Mouse (Mus musculus): Measurements from ENCODE around the gene Sfswap. TPM values are rescaled to one million over a fixed set of nuclear protein-coding genes. Genes with fewer than 3 reads are reported as not detected.
"Not testable (repeated sequence)": the region's sequence is repeated elsewhere in the genome, so short reads cannot be mapped to it uniquely, and the experiment has no call there.

The Sfswap gene
- 51.5 and 52.8 TPM in 2 replicates for polyA plus RNA-seq (2015; fragmentation: Nextera tagmentation; extraction: Ambion mirVana)

DNA sequence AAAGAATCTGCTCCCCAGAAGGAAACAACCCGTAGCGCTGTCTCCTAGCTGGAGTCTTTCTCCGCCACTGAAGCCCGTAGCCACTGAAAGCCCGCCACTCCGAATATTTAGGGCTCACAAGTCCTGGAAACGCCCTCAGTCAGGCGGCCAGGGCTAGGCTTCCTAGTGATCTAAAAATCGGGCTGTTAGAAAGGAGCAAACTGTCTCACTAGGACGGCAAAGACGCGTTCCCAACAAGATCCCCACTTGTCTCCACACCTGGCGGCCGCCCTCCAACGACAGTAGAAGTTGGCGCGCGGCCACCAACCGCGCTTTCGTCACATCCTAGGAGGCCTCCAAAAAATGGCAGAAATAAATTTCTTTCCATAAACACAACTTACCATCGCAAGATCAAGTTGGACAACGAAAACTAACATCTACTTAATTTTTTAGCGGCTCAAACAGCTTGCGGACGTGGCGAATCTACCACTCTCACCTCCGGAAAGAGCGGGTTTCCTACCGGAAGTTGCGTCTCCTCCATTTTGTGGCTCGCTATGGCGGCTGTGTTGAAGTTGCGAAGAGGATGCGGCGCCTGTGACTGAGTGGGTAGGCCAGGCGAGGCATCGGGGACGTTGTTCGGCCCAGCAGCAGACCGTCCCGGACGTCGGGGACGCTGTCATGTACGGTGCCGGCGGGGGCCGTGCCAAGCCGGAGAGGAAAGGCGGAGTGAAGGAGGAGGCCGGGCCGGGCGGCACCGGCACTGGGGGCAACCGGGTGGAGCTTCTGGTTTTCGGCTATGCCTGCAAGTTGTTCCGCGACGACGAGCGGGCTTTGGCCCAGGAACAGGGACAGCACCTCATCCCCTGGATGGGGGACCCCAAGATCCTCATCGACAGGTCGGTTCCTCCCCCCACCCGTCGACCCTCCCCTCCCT is at the start of gene Sfswap:
Gene Sfswap (plus strand): TSS at position 500 of the 913 bp plus-strand sequence.
- no peaks in the 10 kb centered on the region for H3K9me3 ChIP-seq
- H3K4me2 ChIP-seq = peak within 1 kb of the TSS; percentile 98
- peak; percentile 81; the same call in 1 of the 2 replicates for ATAC-seq (ENCODE audit: low FRiP score, low read depth)
- under 1% methylated on average over 66 of the region's 66 CpGs for WGBS
- peak within 1 kb of the TSS; percentile 79 for H3K9ac ChIP-seq
- H3K4me1 ChIP-seq (replicated peaks) = peaks cover 21% of the 10 kb centered on the region
- no peaks in the 10 kb centered on the region for H3K27me3 ChIP-seq
- H3K27ac ChIP-seq (replicated peaks) = peak within 1 kb of the TSS; percentile 88
- peaks cover 18% of the 10 kb centered on the region for H3K36me3 ChIP-seq
- H3K4me3 ChIP-seq = peak within 1 kb of the TSS; percentile 69

- Histone ChIP-seq H3K4me3 (no peak overlapping the region), H3K4me2 (no peak overlapping the region), H3K4me1 (replicated peaks) (peaks cover 38% of the 10 kb centered on the region), H3K9ac (no peak overlapping the region), H3K9me3 (no peaks in the 10 kb centered on the region), H3K27me3 (no peaks in the 10 kb centered on the region), H3K36me3 (no peaks in the 10 kb centered on the region), H3K27ac (replicated peaks) (no peak overlapping the region)
- ATAC-seq (ENCODE audit: low FRiP score, low read depth) = no peak
- 25% methylated on average over 3 of the region's 3 CpGs for WGBS
These were observed 48.5 kb upstream of the Sfswap start for GRCm38 (mm10) chr5:129452561-129452960.

DNA sequence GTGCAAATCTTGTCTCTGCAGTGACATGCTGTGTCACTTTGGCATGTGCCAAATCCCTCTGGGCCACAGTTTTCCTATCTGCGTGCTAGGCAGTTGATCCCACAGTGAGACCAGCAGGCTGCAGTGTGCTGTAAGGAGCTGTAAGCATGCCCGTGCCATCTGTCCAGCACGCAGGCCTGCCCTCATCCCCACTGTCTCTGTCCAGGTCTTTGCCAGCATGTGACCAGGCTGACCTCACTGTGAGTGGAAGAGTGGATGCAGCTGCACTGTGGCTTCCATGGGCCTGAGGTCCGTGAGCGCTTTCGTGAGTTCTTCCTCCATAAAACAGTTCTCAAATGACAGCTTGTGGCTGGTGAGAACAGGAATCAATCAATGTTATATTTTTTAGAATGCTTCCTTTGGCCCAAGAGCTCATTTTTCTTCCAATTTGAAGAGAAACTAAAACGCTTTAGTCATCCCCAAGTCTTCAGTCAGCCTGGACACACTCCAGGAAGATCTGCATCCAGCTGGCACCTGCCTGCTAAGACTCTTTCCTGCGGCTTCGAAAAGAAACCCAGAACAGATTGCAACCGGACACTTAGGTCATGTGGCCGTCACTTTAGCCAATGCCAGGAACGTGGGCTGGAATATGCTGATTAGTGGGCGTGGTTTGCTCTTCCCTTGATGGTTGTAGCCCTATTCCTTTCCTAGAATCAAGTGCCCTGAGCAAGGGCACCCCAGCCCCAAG is 46.1 kb upstream of the Sfswap start:
- WGBS = 12% methylated on average over 13 of the region's 13 CpGs
- H3K4me3 ChIP-seq = no peak overlapping the region
- H3K9me3 ChIP-seq = no peaks in the 10 kb centered on the region
- ATAC-seq (ENCODE audit: low FRiP score, low read depth) = peak; percentile 70; the same call in 1 of the 2 replicates
- peak overlapping the region; percentile 50; the same call in 1 of the 2 replicates for H3K27ac ChIP-seq (replicated peaks)
- H3K9ac ChIP-seq = no peak overlapping the region
- H3K4me1 ChIP-seq (replicated peaks) = peaks cover 40% of the 10 kb centered on the region
- H3K27me3 ChIP-seq = no peaks in the 10 kb centered on the region
- H3K36me3 ChIP-seq = no peaks in the 10 kb centered on the region
- H3K4me2 ChIP-seq = peak overlapping the region; percentile 25

DNA sequence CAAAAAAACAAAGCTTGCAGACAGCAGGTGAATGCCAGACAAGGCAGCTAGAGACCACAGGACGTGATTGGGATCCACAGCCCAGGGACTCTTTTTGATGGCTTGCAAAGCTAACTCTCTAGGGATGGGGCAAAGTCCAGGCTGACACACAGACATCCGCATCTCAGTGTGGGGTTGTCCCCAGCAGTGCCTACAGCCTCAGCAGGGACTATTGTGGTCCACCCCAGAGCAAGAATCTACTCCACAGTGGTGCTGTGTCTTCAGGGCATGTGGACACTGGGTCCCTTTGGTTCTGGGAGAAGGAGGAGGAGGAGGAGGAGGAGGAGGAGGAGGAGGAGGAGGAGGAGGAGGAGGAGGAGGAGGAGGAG is 45.5 kb upstream of the Sfswap start:
- Histone ChIP-seq H3K4me3 (no peak overlapping the region), H3K4me2 (peak overlapping the region; percentile 25), H3K27ac (replicated peaks) (peak overlapping the region; percentile 50; the same call in 1 of the 2 replicates), H3K27me3 (no peaks in the 10 kb centered on the region), H3K9ac (no peak overlapping the region), H3K4me1 (replicated peaks) (peaks cover 41% of the 10 kb centered on the region), H3K36me3 (no peaks in the 10 kb centered on the region), H3K9me3 (no peaks in the 10 kb centered on the region)
- WGBS = 19% methylated on average over 2 of the region's 2 CpGs
- 0 out of 2 replicates have a peak, but pooled peaks have one; percentile 24 for ATAC-seq (ENCODE audit: low FRiP score, low read depth)

GRCm38 (mm10) chr5:129456579-129457140 is 44.4 kb upstream of the Sfswap start:
- Histone ChIP-seq H3K27ac (replicated peaks) (no peak overlapping the region), H3K4me3 (no peak overlapping the region), H3K9me3 (no peaks in the 10 kb centered on the region), H3K4me2 (no peak overlapping the region), H3K9ac (no peak overlapping the region), H3K27me3 (no peaks in the 10 kb centered on the region), H3K4me1 (replicated peaks) (peaks cover 36% of the 10 kb centered on the region), H3K36me3 (no peaks in the 10 kb centered on the region)
- no peak for ATAC-seq (ENCODE audit: low FRiP score, low read depth)
- WGBS = 47% methylated on average over 9 of the region's 9 CpGs

GRCm38 (mm10) chr5:129458109-129458508 is 42.9 kb upstream of the Sfswap start:
- 45% methylated on average over 7 of the region's 7 CpGs for WGBS
- Histone ChIP-seq H3K4me2 (no peak overlapping the region), H3K4me3 (no peak overlapping the region), H3K36me3 (no peaks in the 10 kb centered on the region), H3K27ac (replicated peaks) (no peak overlapping the region), H3K9me3 (no peaks in the 10 kb centered on the region), H3K9ac (no peak overlapping the region), H3K27me3 (no peaks in the 10 kb centered on the region), H3K4me1 (replicated peaks) (peaks cover 37% of the 10 kb centered on the region)
- no peak for ATAC-seq (ENCODE audit: low FRiP score, low read depth)

GRCm38 (mm10) chr5:129458541-129458940 is 42.5 kb upstream of the Sfswap start:
- no peak overlapping the region for H3K4me2 ChIP-seq
- H3K27me3 ChIP-seq = no peaks in the 10 kb centered on the region
- peaks cover 39% of the 10 kb centered on the region for H3K4me1 ChIP-seq (replicated peaks)
- no peak overlapping the region for H3K9ac ChIP-seq
- no peak overlapping the region for H3K4me3 ChIP-seq
- no peak overlapping the region for H3K27ac ChIP-seq (replicated peaks)
- H3K36me3 ChIP-seq = no peaks in the 10 kb centered on the region
- H3K9me3 ChIP-seq = no peaks in the 10 kb centered on the region
- ATAC-seq (ENCODE audit: low FRiP score, low read depth) = no peak
- 47% methylated on average over 3 of the region's 3 CpGs for WGBS

- Histone ChIP-seq H3K36me3 (no peaks in the 10 kb centered on the region), H3K9me3 (no peaks in the 10 kb centered on the region), H3K4me2 (no peak overlapping the region), H3K4me3 (no peak overlapping the region), H3K4me1 (replicated peaks) (peaks cover 24% of the 10 kb centered on the region), H3K27ac (replicated peaks) (no peak overlapping the region), H3K9ac (no peak overlapping the region), H3K27me3 (no peaks in the 10 kb centered on the region)
- ATAC-seq (ENCODE audit: low FRiP score, low read depth) = no peak
- 64% methylated on average over 11 of the region's 11 CpGs for WGBS
These were observed 40.1 kb upstream of the Sfswap start for GRCm38 (mm10) chr5:129460798-129461476.

GRCm38 (mm10) chr5:129463648-129464047 is 37.4 kb upstream of the Sfswap start:
- H3K4me2 ChIP-seq; H3K36me3 ChIP-seq; H3K4me1 ChIP-seq (replicated peaks); H3K4me3 ChIP-seq; H3K9me3 ChIP-seq; H3K9ac ChIP-seq; H3K27me3 ChIP-seq: not testable (repeated sequence)
- H3K27ac ChIP-seq (replicated peaks) = 0 out of 2 replicates have a peak overlapping the region, but pooled peaks have one; percentile 12
- 44% methylated on average over 9 of the region's 9 CpGs for WGBS
- ATAC-seq (ENCODE audit: low FRiP score, low read depth) = peak; percentile 38; the same call in 1 of the 2 replicates

- 0 out of 2 replicates have a peak, but pooled peaks cover 3% of the 10 kb centered on the region for H3K4me1 ChIP-seq (replicated peaks)
- H3K36me3 ChIP-seq = no peaks in the 10 kb centered on the region
- H3K27me3 ChIP-seq = no peaks in the 10 kb centered on the region
- 72% methylated on average over 2 of the region's 2 CpGs for WGBS
- no peak for ATAC-seq (ENCODE audit: low FRiP score, low read depth)
- no peaks in the 10 kb centered on the region for H3K9me3 ChIP-seq
- no peak overlapping the region for H3K27ac ChIP-seq (replicated peaks)
- no peak overlapping the region for H3K4me3 ChIP-seq
- H3K4me2 ChIP-seq = no peak overlapping the region
- H3K9ac ChIP-seq = no peak overlapping the region
These were observed 35.2 kb upstream of the Sfswap start for GRCm38 (mm10) chr5:129465788-129466187.

DNA sequence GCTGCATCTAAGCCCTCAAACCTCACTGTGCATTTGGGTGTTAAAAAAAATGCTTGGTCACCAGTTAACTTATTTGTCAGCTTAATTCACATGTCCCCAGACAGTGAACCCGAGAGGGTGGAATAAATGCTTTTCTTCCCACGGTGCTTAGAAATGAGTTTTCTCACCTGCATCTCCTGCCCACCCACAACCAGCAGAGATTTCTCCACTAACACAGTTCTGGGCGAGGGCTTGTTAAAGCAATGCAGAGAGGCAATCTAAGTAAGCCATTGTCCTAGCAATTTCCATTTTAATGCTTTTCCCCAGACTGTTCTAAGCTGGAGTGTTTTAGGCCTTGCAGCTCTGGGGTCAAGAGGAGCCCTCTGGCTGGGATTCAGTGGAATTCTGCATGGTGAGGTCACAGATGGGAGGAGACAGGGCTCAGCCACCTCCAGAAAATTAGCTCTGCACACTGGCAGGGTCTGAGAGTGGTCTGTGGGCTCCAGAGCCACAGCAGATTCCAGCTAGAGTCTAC is 25.4 kb upstream of the Sfswap start:
- H3K4me2 ChIP-seq = no peak overlapping the region
- H3K36me3 ChIP-seq = no peaks in the 10 kb centered on the region
- no peak overlapping the region for H3K9ac ChIP-seq
- no peaks in the 10 kb centered on the region for H3K9me3 ChIP-seq
- no peak overlapping the region for H3K27ac ChIP-seq (replicated peaks)
- no peak overlapping the region for H3K4me3 ChIP-seq
- 59% methylated on average over 3 of the region's 3 CpGs for WGBS
- H3K27me3 ChIP-seq = no peaks in the 10 kb centered on the region
- ATAC-seq (ENCODE audit: low FRiP score, low read depth) = no peak
- no peaks in the 10 kb centered on the region for H3K4me1 ChIP-seq (replicated peaks)
